ENCODE assay signal across 21 mouse cellular contexts in genomic region chr7:115550197-115550804, GRCm38 (mm10).
DNase-seq lines count a peak whose midpoint lies in the region; ATAC-seq and TF ChIP-seq lines count a peak whose summit lies in the region.
"Had no signal": no experiment of that assay in that cellular context is flagged by ENCODE, and none has a peak within 500 bp of the region (broad histone marks: within the 10 kb centered on the region; RNA-seq: fewer than 3 reads in every experiment).

No protein-coding gene starts in this region.

- no peak for TF ChIP-seq CTCF in MEL (IDR thresholded peaks at IDR 0.05 in 2 of 3, conservative IDR thresholded peaks at IDR 0.05 in 1 of 3; ENCODE audit: control insufficient read depth in 1 of 3, insufficient read depth in 1 of 3, low read depth in 2 of 3, low read length in 3 of 3, poor library complexity in 1 of 3, severe bottlenecking in 1 of 3)

- TF ChIP-seq POLR2A in MEL (IDR thresholded peaks at IDR 0.05; ENCODE audit: control insufficient read depth in 1 of 2, insufficient read depth in 1 of 2, low read depth in 1 of 2, low read length in 2 of 2, poor library complexity in 1 of 2) = peak in 1 of 2 experiments; percentile 66; a peak in 2 of 4 replicates

- ATAC-seq in common myeloid progenitor, adult 5-6 weeks (replicated peaks; ENCODE audit: low read depth, poor library complexity, severe bottlenecking) = peak; percentile 97
- peak; percentile 96 for ATAC-seq in liver, embryonic 12.5 days
- peak; percentile 96 for ATAC-seq in megakaryocyte progenitor cell, adult 5-6 weeks (replicated peaks; ENCODE audit: poor library complexity)
- ATAC-seq: forebrain, embryonic 14.5 days; Patski had no signal

- no peak for TF ChIP-seq RAD21 in MEL (IDR thresholded peaks at IDR 0.05; ENCODE audit: low read depth, low read length)

- peak; percentile 92 for DNase-seq in MEL (ENCODE audit: low read depth, low spot score)
- DNase-seq in neural tube, embryonic 10.5 days (ENCODE audit: extremely low spot score, low spot score) = no peak
- DNase-seq in left cerebral cortex, adult 18-20 months (ENCODE audit: low spot score in 2 of 2) = no peak
- no peak for DNase-seq in cerebellum, adult 9-11 months
- DNase-seq: adrenal gland, postnatal 14 days; cerebellum, adult 18-20 months; cerebellum, postnatal 36 days; gastrocnemius, postnatal 36 days; kidney, adult 2 months; kidney, postnatal 10 days; left cerebral cortex, postnatal 4 days; lung, postnatal 14 days; thymus, postnatal 4 days had no signal

- peak overlapping the region; percentile 55 for H3K4me2 ChIP-seq in liver, embryonic 12.5 days
- H3K4me2 ChIP-seq: midbrain, embryonic 11.5 days had no signal

- peaks cover 1% of the 10 kb centered on the region; the same call in 1 of the 2 replicates for H3K79me2 ChIP-seq in MEL (ENCODE audit: control insufficient read depth, insufficient read depth, low read length, poor library complexity)

- H3K36me3 ChIP-seq in MEL (ENCODE audit: control insufficient read depth in 1 of 2, insufficient read depth in 2 of 2, low read length in 2 of 2) = peaks cover 0 to 44% of the 10 kb centered on the region in 2 experiments; a peak in 2 of 4 replicates
- H3K36me3 ChIP-seq in liver, embryonic 12.5 days = peaks cover 24% of the 10 kb centered on the region

- TF ChIP-seq EP300 in MEL (IDR thresholded peaks at IDR 0.05; ENCODE audit: low read depth in 1 of 2, low read length in 2 of 2) = peak; percentile 99 to 100

- no peaks in the 10 kb centered on the region for H3K9me3 ChIP-seq in MEL (replicated peaks; ENCODE audit: insufficient read depth, low read length)
- no peaks in the 10 kb centered on the region for H3K9me3 ChIP-seq in liver, embryonic 12.5 days (replicated peaks)

- peak overlapping the region; percentile 68 to 69 for H3K4me3 ChIP-seq in MEL (ENCODE audit: control insufficient read depth in 1 of 2, insufficient read depth in 1 of 2, low read depth in 2 of 2, low read length in 2 of 2)
- H3K4me3 ChIP-seq in liver, embryonic 12.5 days = 0 out of 2 replicates have a peak overlapping the region, but pooled peaks have one; percentile 3
- H3K4me3 ChIP-seq: erythroblast, embryonic 14.5 days; layer of hippocampus, adult 2 months had no signal

- H3K4me1 ChIP-seq in MEL (ENCODE audit: control insufficient read depth in 1 of 2, insufficient read depth in 2 of 2, low read length in 2 of 2) = peaks cover 19 to 30% of the 10 kb centered on the region in 2 experiments
- peaks cover 44% of the 10 kb centered on the region for H3K4me1 ChIP-seq in liver, embryonic 12.5 days

- H3K27me3 ChIP-seq in MEL (ENCODE audit: control insufficient read depth in 1 of 2, insufficient read depth in 2 of 2, low read length in 2 of 2) = no peaks in the 10 kb centered on the region
- no peaks in the 10 kb centered on the region for H3K27me3 ChIP-seq in liver, embryonic 12.5 days (replicated peaks)
- H3K27me3 ChIP-seq: Patski had no signal

- H3K27ac ChIP-seq in MEL (ENCODE audit: control insufficient read depth, low read depth, low read length) = peak overlapping the region; percentile 91
- peak overlapping the region; percentile 70 for H3K27ac ChIP-seq in liver, embryonic 12.5 days
- H3K27ac ChIP-seq: layer of hippocampus, adult 2 months had no signal

- peak overlapping the region; percentile 69 for H3K9ac ChIP-seq in MEL (ENCODE audit: control insufficient read depth, low read depth, low read length, poor library complexity, severe bottlenecking)
- H3K9ac ChIP-seq in liver, embryonic 12.5 days = peak overlapping the region; percentile 37; the same call in 1 of the 2 replicates

- 24% methylated on average over 7 of the region's 7 CpGs for WGBS in liver, embryonic 12.5 days (ENCODE audit: insufficient replicate concordance)

TF ChIP-seq in MEL, 35 proteins besides CTCF, POLR2A, EP300 and RAD21:
- TF ChIP-seq GATA1 (IDR thresholded peaks at IDR 0.05; ENCODE audit: low read depth, low read length) = peak; percentile 97
- TF ChIP-seq ZNF384 (IDR thresholded peaks at IDR 0.05; ENCODE audit: low read depth, low read length) = no peak
- TF ChIP-seq RCOR1 (IDR thresholded peaks at IDR 0.05; ENCODE audit: low read depth, low read length) = peak; percentile 82
- peak; percentile 98 for TF ChIP-seq MYB (IDR thresholded peaks at IDR 0.05; ENCODE audit: low read depth, low read length)
- TF ChIP-seq MAX (IDR thresholded peaks at IDR 0.05; ENCODE audit: low read length) = no peak
- no peak for TF ChIP-seq GABPA (IDR thresholded peaks at IDR 0.05; ENCODE audit: low read depth, low read length)
- TF ChIP-seq SMC3 (IDR thresholded peaks at IDR 0.05; ENCODE audit: low read depth, low read length) = no peak
- TF ChIP-seq JUND (IDR thresholded peaks at IDR 0.05; ENCODE audit: low read depth, low read length) = no peak
- TF ChIP-seq NRF1 (IDR thresholded peaks at IDR 0.05; ENCODE audit: insufficient read depth, low read depth, low read length, poor library complexity, severe bottlenecking) = no peak
- no peak for TF ChIP-seq MAZ (IDR thresholded peaks at IDR 0.05; ENCODE audit: low read depth, low read length)
- no peak for TF ChIP-seq POLR2AphosphoS5 (IDR thresholded peaks at IDR 0.05; ENCODE audit: borderline replicate concordance, low read depth, low read length)
- TF ChIP-seq ZKSCAN1 (IDR thresholded peaks at IDR 0.05; ENCODE audit: low read depth, low read length) = no peak
- TF ChIP-seq MXI1 (IDR thresholded peaks at IDR 0.05; ENCODE audit: low read depth, low read length) = no peak
- TF ChIP-seq TCF12 (IDR thresholded peaks at IDR 0.05; ENCODE audit: low read depth, low read length) = peak; percentile 97
- TF ChIP-seq MAFK (IDR thresholded peaks at IDR 0.05; ENCODE audit: borderline replicate concordance, low read depth, low read length) = 0 out of 2 replicates have a peak, but pooled peaks have one; percentile 40
- TF ChIP-seq CHD1 (IDR thresholded peaks at IDR 0.05; ENCODE audit: low read depth, low read length) = no peak
- TF ChIP-seq SIN3A (IDR thresholded peaks at IDR 0.05; ENCODE audit: low read length) = peak; percentile 89
- TF ChIP-seq E2F4 (IDR thresholded peaks at IDR 0.05; ENCODE audit: borderline replicate concordance, low read depth, low read length) = no peak
- no peak for TF ChIP-seq BHLHE40 (IDR thresholded peaks at IDR 0.05; ENCODE audit: borderline replicate concordance, low read depth, low read length)
- 0 out of 2 replicates have a peak, but pooled peaks have one; percentile 48 for TF ChIP-seq ELF1 (IDR thresholded peaks at IDR 0.05; ENCODE audit: low read depth, low read length)
- 0 out of 2 replicates have a peak, but pooled peaks have one; percentile 56 for TF ChIP-seq MYC (IDR thresholded peaks at IDR 0.05; ENCODE audit: low read depth, low read length)
- no peak for TF ChIP-seq USF2 (IDR thresholded peaks at IDR 0.05; ENCODE audit: borderline replicate concordance in 1 of 2, insufficient read depth in 1 of 2, low read depth in 1 of 2, low read length in 2 of 2)
- peak; percentile 39; the same call in 1 of the 2 replicates for TF ChIP-seq NELFE (IDR thresholded peaks at IDR 0.05; ENCODE audit: low read depth, low read length)
- peak; percentile 44; the same call in 1 of the 2 replicates for TF ChIP-seq CHD2 (IDR thresholded peaks at IDR 0.05; ENCODE audit: low read length)
- TF ChIP-seq ZC3H11A (IDR thresholded peaks at IDR 0.05; ENCODE audit: low read depth, low read length) = no peak
- peak; percentile 64; the same call in 1 of the 2 replicates for TF ChIP-seq TBP (IDR thresholded peaks at IDR 0.05; ENCODE audit: low read depth, low read length)
- peak; percentile 91 for TF ChIP-seq TAL1 (IDR thresholded peaks at IDR 0.05; ENCODE audit: low read length)
- no peak for TF ChIP-seq UBTF (IDR thresholded peaks at IDR 0.05; ENCODE audit: borderline replicate concordance, insufficient read depth, low read depth, low read length)
- TF ChIP-seq KAT2A (conservative IDR thresholded peaks at IDR 0.05; ENCODE audit: low read depth, low read length) = no peak
- peak; percentile 43; the same call in 1 of the 2 replicates for TF ChIP-seq POLR2AphosphoS2 (IDR thresholded peaks at IDR 0.05; ENCODE audit: low read length)
- TF ChIP-seq ZMIZ1 (IDR thresholded peaks at IDR 0.05; ENCODE audit: low read depth, low read length) = no peak
- TF ChIP-seq USF1 (IDR thresholded peaks at IDR 0.05; ENCODE audit: low read depth, low read length) = no peak
- peak; percentile 49; the same call in 1 of the 2 replicates for TF ChIP-seq HCFC1 (IDR thresholded peaks at IDR 0.05; ENCODE audit: low read depth, low read length)
- TF ChIP-seq ETS1 (IDR thresholded peaks at IDR 0.05; ENCODE audit: low read depth, low read length) = peak; percentile 87
- TF ChIP-seq MEF2A (IDR thresholded peaks at IDR 0.05; ENCODE audit: extremely low read depth, insufficient replicate concordance, low read depth, low read length, poor library complexity, severe bottlenecking) = no peak
